Mouse (Mus musculus) hindbrain, embryonic 15.5 days (tissue): ENCODE measurements around the gene Cyp1b1. TPM values are rescaled to one million over a fixed set of nuclear protein-coding genes. Genes with fewer than 3 reads are reported as not detected.

Experiments used
- ATAC-seq: fragments of 200-750 bp; cut with Nextera tagmentation; 2 replicates; pipeline ENCODE4 v1.8.0; 2017; ENCODE audit warnings: low read depth, moderate number of reproducible peaks, moderate TSS enrichment; ENCODE audit not compliant: low FRiP score
- H3K27ac ChIP-seq: fragments of 300-500 bp; sonication (generic); replicated peaks from 2 replicates; pipeline ENCODE4 v1.5.1; 2015; ENCODE audit warnings: mild to moderate bottlenecking, inconsistent platforms
- H3K27me3 ChIP-seq: fragments of 300-500 bp; sonication (generic); 2 replicates; pipeline ENCODE4 v1.6.1; 2015; ENCODE audit warnings: control low read depth, inconsistent platforms
- H3K36me3 ChIP-seq: fragments of 300-500 bp; sonication (generic); 2 replicates; pipeline ENCODE4 v1.6.1; 2015; ENCODE audit warnings: control low read depth, inconsistent platforms
- H3K4me1 ChIP-seq: fragments of 300-500 bp; sonication (generic); replicated peaks from 2 replicates; pipeline ENCODE4 v1.6.1; 2015; ENCODE audit warnings: control low read depth, inconsistent platforms
- H3K4me2 ChIP-seq: fragments of 300-500 bp; sonication (generic); 2 replicates; pipeline ENCODE4 v1.6.1; 2015; ENCODE audit warnings: moderate library complexity, mild to moderate bottlenecking, inconsistent platforms
- H3K4me3 ChIP-seq: fragments of 300-500 bp; sonication (generic); 2 replicates; pipeline ENCODE4 v1.5.1; 2015; ENCODE audit warnings: mild to moderate bottlenecking, inconsistent platforms
- H3K9ac ChIP-seq: fragments of 300-500 bp; sonication (generic); 2 replicates; pipeline ENCODE4 v1.6.1; 2015; ENCODE audit warnings: inconsistent platforms
- H3K9me3 ChIP-seq: fragments of 300-500 bp; sonication (generic); 2 replicates; pipeline ENCODE4 v1.6.1; 2016; ENCODE audit warnings: control low read depth, inconsistent platforms
- WGBS: fragments of 180-500 bp; shearing (Covaris S2); methylation state at CpG from one replicate; pipeline ENCODE4 v1.1.7; 2015; 5-methylcytosine and 5-hydroxymethylcytosine counted together
- polyA plus RNA-seq: library from polyadenylated mRNA; unstranded; fragments of >200 nt; fragmentation: Nextera tagmentation; extraction: Ambion mirVana; gene quantifications from 2 replicates; pipeline ENCODE4 v1.2.1, GENCODE M21; 2015

The Cyp1b1 gene
- polyA plus RNA-seq, 1 experiment from 2014 or later, result 8.1 TPM

- no peaks in the 10 kb centered on the region for H3K36me3 ChIP-seq
- H3K4me1 ChIP-seq, result no peaks in the 10 kb centered on the region
- no peak overlapping the region for H3K4me3 ChIP-seq
- no peaks in the 10 kb centered on the region for H3K27me3 ChIP-seq
- no peak for ATAC-seq
- H3K9ac ChIP-seq, result no peak overlapping the region
- no peak overlapping the region for H3K4me2 ChIP-seq
- WGBS, result 83% methylated on average over 3 of the region's 3 CpGs
- no peaks in the 10 kb centered on the region for H3K9me3 ChIP-seq
- no peak overlapping the region for H3K27ac ChIP-seq
These were observed 22.7 kb upstream of the Cyp1b1 start for GRCm38 (mm10) chr17:79737598-79737997.

- no peaks in the 10 kb centered on the region for H3K9me3 ChIP-seq
- no peak overlapping the region for H3K27ac ChIP-seq
- H3K36me3 ChIP-seq, result no peaks in the 10 kb centered on the region
- WGBS, result 61% methylated on average over 4 of the region's 4 CpGs
- no peak for ATAC-seq
- no peak overlapping the region for H3K4me3 ChIP-seq
- peaks cover 5% of the 10 kb centered on the region for H3K4me1 ChIP-seq
- no peaks in the 10 kb centered on the region for H3K27me3 ChIP-seq
- no peak overlapping the region for H3K9ac ChIP-seq
- H3K4me2 ChIP-seq, result no peak overlapping the region
These were observed 18.2 kb upstream of the Cyp1b1 start for GRCm38 (mm10) chr17:79733039-79733438.

GRCm38 (mm10) chr17:79730988-79731387 lies 16.1 kb upstream of the Cyp1b1 start:
- H3K27ac ChIP-seq, result no peak overlapping the region
- H3K4me1 ChIP-seq, result peaks cover 5% of the 10 kb centered on the region
- H3K9me3 ChIP-seq, result no peaks in the 10 kb centered on the region
- no peak overlapping the region for H3K9ac ChIP-seq
- no peaks in the 10 kb centered on the region for H3K36me3 ChIP-seq
- 79% methylated on average over 8 of the region's 8 CpGs for WGBS
- H3K27me3 ChIP-seq, result no peaks in the 10 kb centered on the region
- no peak overlapping the region for H3K4me2 ChIP-seq
- H3K4me3 ChIP-seq, result no peak overlapping the region
- no peak for ATAC-seq

- WGBS, result 49% methylated on average over 16 of the region's 16 CpGs
- ATAC-seq, result no peak
- Histone ChIP-seq H3K4me3 (no peak overlapping the region), H3K27ac (no peak overlapping the region), H3K4me1 (peaks cover 5% of the 10 kb centered on the region), H3K27me3 (no peaks in the 10 kb centered on the region), H3K9me3 (no peaks in the 10 kb centered on the region), H3K4me2 (peak overlapping the region; percentile 42), H3K36me3 (no peaks in the 10 kb centered on the region), H3K9ac (no peak overlapping the region)
These were observed 14.0 kb upstream of the Cyp1b1 start for GRCm38 (mm10) chr17:79728585-79729503.

- Histone ChIP-seq H3K4me3 (no peak overlapping the region), H3K27me3 (no peaks in the 10 kb centered on the region), H3K4me2 (peak overlapping the region; percentile 42), H3K27ac (no peak overlapping the region), H3K36me3 (no peaks in the 10 kb centered on the region), H3K9ac (no peak overlapping the region), H3K9me3 (no peaks in the 10 kb centered on the region), H3K4me1 (peaks cover 5% of the 10 kb centered on the region)
- WGBS, result 44% methylated on average over 14 of the region's 14 CpGs
- no peak for ATAC-seq
These were observed 13.3 kb upstream of the Cyp1b1 start for GRCm38 (mm10) chr17:79728053-79728584.

GRCm38 (mm10) chr17:79726613-79727012 lies 11.8 kb upstream of the Cyp1b1 start:
- no peaks in the 10 kb centered on the region for H3K9me3 ChIP-seq
- WGBS, result 93% methylated on average over 5 of the region's 5 CpGs
- H3K4me1 ChIP-seq, result peaks cover 5% of the 10 kb centered on the region
- H3K4me3 ChIP-seq, result no peak overlapping the region
- H3K27ac ChIP-seq, result no peak overlapping the region
- H3K9ac ChIP-seq, result no peak overlapping the region
- no peak overlapping the region for H3K4me2 ChIP-seq
- no peaks in the 10 kb centered on the region for H3K27me3 ChIP-seq
- no peaks in the 10 kb centered on the region for H3K36me3 ChIP-seq
- ATAC-seq, result no peak

GRCm38 (mm10) chr17:79720681-79721080 lies 5.8 kb upstream of the Cyp1b1 start:
- no peaks in the 10 kb centered on the region for H3K36me3 ChIP-seq
- ATAC-seq, result no peak
- 77% methylated on average over 7 of the region's 7 CpGs for WGBS
- H3K27me3 ChIP-seq, result 0 out of 2 replicates have a peak, but pooled peaks cover 18% of the 10 kb centered on the region
- H3K4me2 ChIP-seq, result no peak overlapping the region
- H3K4me3 ChIP-seq, result no peak overlapping the region
- peaks cover 4% of the 10 kb centered on the region for H3K4me1 ChIP-seq
- no peak overlapping the region for H3K27ac ChIP-seq
- no peaks in the 10 kb centered on the region for H3K9me3 ChIP-seq
- H3K9ac ChIP-seq, result no peak overlapping the region

- WGBS, result under 1% methylated on average over 42 of the region's 42 CpGs
- ATAC-seq, result peak; percentile 88
- Histone ChIP-seq H3K9ac (peak overlapping the region; percentile 48), H3K4me3 (peak overlapping the region; percentile 43), H3K4me2 (peak overlapping the region; percentile 93), H3K27ac (no peak overlapping the region), H3K9me3 (no peaks in the 10 kb centered on the region), H3K27me3 (peaks cover 61% of the 10 kb centered on the region), H3K36me3 (no peaks in the 10 kb centered on the region), H3K4me1 (peaks cover 37% of the 10 kb centered on the region)
These were observed 835 bp upstream of the Cyp1b1 start for GRCm38 (mm10) chr17:79715649-79716143.

GRCm38 (mm10) chr17:79714368-79714895 lies 429 bp downstream of the Cyp1b1 start:
- no peak overlapping the region for H3K9ac ChIP-seq
- H3K4me3 ChIP-seq, result peak overlapping the region; percentile 43
- H3K36me3 ChIP-seq, result no peaks in the 10 kb centered on the region
- H3K4me1 ChIP-seq, result peaks cover 37% of the 10 kb centered on the region
- H3K27me3 ChIP-seq, result peaks cover 71% of the 10 kb centered on the region
- H3K9me3 ChIP-seq, result no peaks in the 10 kb centered on the region
- no peak for ATAC-seq
- H3K27ac ChIP-seq, result no peak overlapping the region
- under 1% methylated on average over 16 of the region's 16 CpGs for WGBS
- H3K4me2 ChIP-seq, result peak overlapping the region; percentile 93

GRCm38 (mm10) chr17:79713643-79714367 lies 1.1 kb downstream of the Cyp1b1 start:
- Histone ChIP-seq H3K4me3 (peak overlapping the region; percentile 43), H3K27me3 (peaks cover 74% of the 10 kb centered on the region), H3K9me3 (no peaks in the 10 kb centered on the region), H3K4me2 (peak overlapping the region; percentile 93), H3K36me3 (no peaks in the 10 kb centered on the region), H3K9ac (peak overlapping the region; percentile 35), H3K27ac (no peak overlapping the region), H3K4me1 (peaks cover 37% of the 10 kb centered on the region)
- under 1% methylated on average over 63 of the region's 63 CpGs for WGBS
- peak; percentile 45 for ATAC-seq

- H3K4me2 ChIP-seq, result peak overlapping the region; percentile 93
- peaks cover 74% of the 10 kb centered on the region for H3K27me3 ChIP-seq
- peaks cover 37% of the 10 kb centered on the region for H3K4me1 ChIP-seq
- WGBS, result under 1% methylated on average over 24 of the region's 24 CpGs
- peak overlapping the region; percentile 43 for H3K4me3 ChIP-seq
- no peaks in the 10 kb centered on the region for H3K36me3 ChIP-seq
- no peak for ATAC-seq
- H3K9ac ChIP-seq, result 0 out of 2 replicates have a peak overlapping the region, but pooled peaks have one; percentile 35
- no peak overlapping the region for H3K27ac ChIP-seq
- H3K9me3 ChIP-seq, result no peaks in the 10 kb centered on the region
These were observed 1.6 kb downstream of the Cyp1b1 start for GRCm38 (mm10) chr17:79713276-79713642.
